Comparison of ENCODE assay signal across 9 mouse cellular contexts in the genomic region with DNA sequence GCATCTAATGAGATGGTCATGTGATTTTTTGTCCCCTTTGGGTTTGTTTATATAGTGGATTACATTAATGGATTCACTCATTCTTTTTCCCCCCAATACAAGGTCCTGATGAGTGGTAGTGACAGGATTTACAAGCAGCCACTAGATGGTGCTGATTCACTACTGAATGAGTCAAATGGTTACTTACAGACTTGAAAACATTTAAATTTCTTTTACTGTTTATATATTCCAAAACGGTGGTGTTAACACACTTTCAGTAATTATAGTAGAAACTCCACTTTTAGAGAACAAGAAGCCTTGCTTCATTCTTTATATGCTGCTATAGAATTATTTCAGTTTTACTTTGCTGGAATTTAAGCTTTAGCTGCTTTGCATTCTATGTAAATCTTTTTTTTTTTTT.
DNase-seq lines count a peak whose midpoint lies in the region; ATAC-seq and TF ChIP-seq lines count a peak whose summit lies in the region.
"Had no signal": no experiment of that assay in that cellular context is flagged by ENCODE, and none has a peak within 500 bp of the region (broad histone marks: within the 10 kb centered on the region; RNA-seq: fewer than 3 reads in every experiment).

No protein-coding gene starts in this region.

- H3K36me3 ChIP-seq in liver, postnatal 0 days (replicated peaks; ENCODE audit: insufficient read depth, low read length): no peaks in the 10 kb centered on the region
- H3K36me3 ChIP-seq in hindbrain, embryonic 12.5 days: no peaks in the 10 kb centered on the region

- no peak overlapping the region for H3K4me3 ChIP-seq in liver, postnatal 0 days (ENCODE audit: low read depth, low read length)
- H3K4me3 ChIP-seq in hindbrain, embryonic 12.5 days: no peak overlapping the region
- H3K4me3 ChIP-seq: heart, embryonic 13.5 days had no signal

- no peak overlapping the region for H3K4me2 ChIP-seq in liver, postnatal 0 days (ENCODE audit: low read depth, low read length)
- no peak overlapping the region for H3K4me2 ChIP-seq in hindbrain, embryonic 12.5 days (replicated peaks)
- H3K4me2 ChIP-seq: heart, embryonic 13.5 days had no signal

- H3K4me1 ChIP-seq in liver, postnatal 0 days (ENCODE audit: insufficient read depth): no peaks in the 10 kb centered on the region
- H3K4me1 ChIP-seq in hindbrain, embryonic 12.5 days: no peaks in the 10 kb centered on the region
- H3K4me1 ChIP-seq: heart, embryonic 13.5 days had no signal

- WGBS in liver, postnatal 0 days (ENCODE audit: insufficient replicate concordance): 3% methylated on average over 1 of the region's 1 CpGs
- 11% methylated on average over 1 of the region's 1 CpGs for WGBS in hindbrain, embryonic 12.5 days

- peak; percentile 71 for TF ChIP-seq CTCF in liver, postnatal 0 days (IDR thresholded peaks at IDR 0.05; ENCODE audit: low read depth)

- no peaks in the 10 kb centered on the region for H3K27me3 ChIP-seq in liver, postnatal 0 days (ENCODE audit: insufficient read depth, low read length)
- H3K27me3 ChIP-seq in hindbrain, embryonic 12.5 days: no peaks in the 10 kb centered on the region
- H3K27me3 ChIP-seq: heart, embryonic 13.5 days had no signal

- H3K27ac ChIP-seq in liver, postnatal 0 days (ENCODE audit: low read depth): no peak overlapping the region
- no peak overlapping the region for H3K27ac ChIP-seq in hindbrain, embryonic 12.5 days
- H3K27ac ChIP-seq: heart, embryonic 13.5 days had no signal

- no peak for ATAC-seq in liver, postnatal 0 days
- 0 out of 2 replicates have a peak, but pooled peaks have one; percentile 48 for ATAC-seq in hindbrain, embryonic 12.5 days (ENCODE audit: low FRiP score)
- ATAC-seq in megakaryocyte-erythroid progenitor cell, adult 5-6 weeks (replicated peaks; ENCODE audit: low FRiP score, low TSS enrichment, poor library complexity, severe bottlenecking): peak; percentile 81

- no peaks in the 10 kb centered on the region for H3K9me3 ChIP-seq in liver, postnatal 0 days (ENCODE audit: low read length)
- H3K9me3 ChIP-seq in hindbrain, embryonic 12.5 days (replicated peaks): no peaks in the 10 kb centered on the region
- H3K9me3 ChIP-seq: heart, embryonic 13.5 days had no signal

- DNase-seq in cerebellum, adult 11 months: peak; percentile 18
- no peak for DNase-seq in cerebellum, adult 11-12 months
- no peak for DNase-seq in liver, postnatal 0 days
- DNase-seq in liver: no peak
- DNase-seq in c-Kit-positive CD71-positive TER-119-negative erythroid progenitor cells, embryonic 14.5 days (ENCODE audit: low read depth): peak; percentile 14
- DNase-seq in yolk sac, embryonic 10.5 days (ENCODE audit: low spot score): peak; percentile 16

- no peak overlapping the region for H3K9ac ChIP-seq in liver, postnatal 0 days (replicated peaks)
- no peak overlapping the region for H3K9ac ChIP-seq in hindbrain, embryonic 12.5 days
- H3K9ac ChIP-seq: heart, embryonic 13.5 days had no signal

- no peak for TF ChIP-seq EP300 in liver, postnatal 0 days (IDR thresholded peaks at IDR 0.05; ENCODE audit: low read depth)

Comparison
In these comparisons a context has a peak if more than half of its experiments do, and no peak if none do; other contexts are left out.
1. DNase-seq: peak in cerebellum, adult 11 months (single experiment), c-Kit-positive CD71-positive TER-119-negative erythroid progenitor cells, embryonic 14.5 days (single experiment) and yolk sac, embryonic 10.5 days (single experiment); none in cerebellum, adult 11-12 months (single experiment), liver, postnatal 0 days (single experiment) and liver (single experiment).